Mouse (Mus musculus): ENCODE results near the gene Trim14. TPM values are rescaled to one million over a fixed set of nuclear protein-coding genes. Genes with fewer than 3 reads are reported as not detected.

The Trim14 gene
- polyA plus RNA-seq, 1 experiment from 2014 or later: 2.3 TPM

GRCm38 (mm10) chr4:46560069-46560705, 24.2 kb upstream of the Trim14 start:
- 84% methylated on average over 14 of the region's 14 CpGs for WGBS

GRCm38 (mm10) chr4:46558672-46559667, 23.0 kb upstream of the Trim14 start:
- Histone ChIP-seq H3K4me1 (no peaks in the 10 kb centered on the region), H3K36me3 (no peaks in the 10 kb centered on the region), H3K4me3 (no peak overlapping the region), H3K27me3 (no peaks in the 10 kb centered on the region), H3K9me3 (no peaks in the 10 kb centered on the region), H3K9ac (no peak overlapping the region), H3K4me2 (no peak overlapping the region), H3K27ac (no peak overlapping the region)
- no peak for ATAC-seq (ENCODE audit: insufficient number of reproducible peaks, insufficient read depth, low FRiP score, low TSS enrichment, low read depth)
- 78% methylated on average over 22 of the region's 22 CpGs for WGBS

More at GRCm38 (mm10) chr4:46560069-46560705, 24.2 kb upstream of the Trim14 start:
- Histone ChIP-seq H3K4me1 (peaks cover under 1% of the 10 kb centered on the region; the same call in 1 of the 2 replicates), H3K4me2 (no peak overlapping the region), H3K36me3 (no peaks in the 10 kb centered on the region), H3K9ac (no peak overlapping the region), H3K9me3 (no peaks in the 10 kb centered on the region), H3K27me3 (no peaks in the 10 kb centered on the region), H3K27ac (no peak overlapping the region), H3K4me3 (no peak overlapping the region)
- ATAC-seq (ENCODE audit: insufficient number of reproducible peaks, insufficient read depth, low FRiP score, low TSS enrichment, low read depth): no peak

- H3K27ac ChIP-seq: no peak overlapping the region
- no peaks in the 10 kb centered on the region for H3K4me1 ChIP-seq
- no peak overlapping the region for H3K4me3 ChIP-seq
- WGBS: 81% methylated on average over 3 of the region's 3 CpGs
- no peak overlapping the region for H3K9ac ChIP-seq
- H3K9me3 ChIP-seq: no peaks in the 10 kb centered on the region
- H3K27me3 ChIP-seq: no peaks in the 10 kb centered on the region
- ATAC-seq (ENCODE audit: insufficient number of reproducible peaks, insufficient read depth, low FRiP score, low TSS enrichment, low read depth): no peak
- H3K36me3 ChIP-seq: no peaks in the 10 kb centered on the region
- no peak overlapping the region for H3K4me2 ChIP-seq
These were observed 21.0 kb upstream of the Trim14 start for GRCm38 (mm10) chr4:46556933-46557332.

- Histone ChIP-seq H3K36me3 (no peaks in the 10 kb centered on the region), H3K4me1 (no peaks in the 10 kb centered on the region), H3K27ac (no peak overlapping the region), H3K9me3 (no peaks in the 10 kb centered on the region), H3K4me2 (no peak overlapping the region), H3K27me3 (no peaks in the 10 kb centered on the region), H3K9ac (no peak overlapping the region), H3K4me3 (no peak overlapping the region)
- WGBS: 80% methylated on average over 9 of the region's 9 CpGs
- ATAC-seq (ENCODE audit: insufficient number of reproducible peaks, insufficient read depth, low FRiP score, low TSS enrichment, low read depth): no peak
These were observed 19.8 kb upstream of the Trim14 start for GRCm38 (mm10) chr4:46555762-46556161.

- H3K4me1 ChIP-seq: no peaks in the 10 kb centered on the region
- H3K4me2 ChIP-seq: no peak overlapping the region
- WGBS: 75% methylated on average over 10 of the region's 10 CpGs
- H3K27ac ChIP-seq: no peak overlapping the region
- no peak for ATAC-seq (ENCODE audit: insufficient number of reproducible peaks, insufficient read depth, low FRiP score, low TSS enrichment, low read depth)
- H3K4me3 ChIP-seq: no peak overlapping the region
- no peaks in the 10 kb centered on the region for H3K36me3 ChIP-seq
- H3K9ac ChIP-seq: no peak overlapping the region
- no peaks in the 10 kb centered on the region for H3K27me3 ChIP-seq
- no peaks in the 10 kb centered on the region for H3K9me3 ChIP-seq
These were observed 18.5 kb upstream of the Trim14 start for GRCm38 (mm10) chr4:46554295-46555069.

- H3K4me1 ChIP-seq: no peaks in the 10 kb centered on the region
- no peak overlapping the region for H3K4me2 ChIP-seq
- no peak for ATAC-seq (ENCODE audit: insufficient number of reproducible peaks, insufficient read depth, low FRiP score, low TSS enrichment, low read depth)
- no peak overlapping the region for H3K4me3 ChIP-seq
- no peak overlapping the region for H3K27ac ChIP-seq
- H3K27me3 ChIP-seq: no peaks in the 10 kb centered on the region
- no peaks in the 10 kb centered on the region for H3K9me3 ChIP-seq
- H3K36me3 ChIP-seq: no peaks in the 10 kb centered on the region
- WGBS: 67% methylated on average over 1 of the region's 1 CpGs
- H3K9ac ChIP-seq: no peak overlapping the region
These were observed 17.9 kb upstream of the Trim14 start for GRCm38 (mm10) chr4:46553864-46554263.

- Histone ChIP-seq H3K9me3 (no peaks in the 10 kb centered on the region), H3K27me3 (peaks cover 2% of the 10 kb centered on the region; the same call in 1 of the 2 replicates), H3K4me2 (no peak overlapping the region), H3K4me3 (no peak overlapping the region), H3K4me1 (peaks cover 5% of the 10 kb centered on the region; the same call in 1 of the 2 replicates), H3K9ac (no peak overlapping the region), H3K27ac (no peak overlapping the region), H3K36me3 (no peaks in the 10 kb centered on the region)
- 42% methylated on average over 8 of the region's 8 CpGs for WGBS
- no peak for ATAC-seq (ENCODE audit: insufficient number of reproducible peaks, insufficient read depth, low FRiP score, low TSS enrichment, low read depth)
These were observed 14.5 kb upstream of the Trim14 start for GRCm38 (mm10) chr4:46550406-46550805.

GRCm38 (mm10) chr4:46549979-46550378, 14.0 kb upstream of the Trim14 start:
- WGBS: 68% methylated on average over 9 of the region's 10 CpGs
- Histone ChIP-seq H3K4me2 (no peak overlapping the region), H3K27me3 (peaks cover 5% of the 10 kb centered on the region; the same call in 1 of the 2 replicates), H3K9ac (no peak overlapping the region), H3K27ac (no peak overlapping the region), H3K36me3 (no peaks in the 10 kb centered on the region), H3K9me3 (no peaks in the 10 kb centered on the region), H3K4me1 (peaks cover 5% of the 10 kb centered on the region; the same call in 1 of the 2 replicates), H3K4me3 (no peak overlapping the region)
- no peak for ATAC-seq (ENCODE audit: insufficient number of reproducible peaks, insufficient read depth, low FRiP score, low TSS enrichment, low read depth)

GRCm38 (mm10) chr4:46546709-46547108, 10.8 kb upstream of the Trim14 start:
- no peak overlapping the region for H3K27ac ChIP-seq
- no peaks in the 10 kb centered on the region for H3K36me3 ChIP-seq
- no peak for ATAC-seq (ENCODE audit: insufficient number of reproducible peaks, insufficient read depth, low FRiP score, low TSS enrichment, low read depth)
- H3K4me1 ChIP-seq: peaks cover 5% of the 10 kb centered on the region; the same call in 1 of the 2 replicates
- H3K4me3 ChIP-seq: no peak overlapping the region
- H3K27me3 ChIP-seq: peaks cover 5% of the 10 kb centered on the region; the same call in 1 of the 2 replicates
- H3K4me2 ChIP-seq: no peak overlapping the region
- no peaks in the 10 kb centered on the region for H3K9me3 ChIP-seq
- no peak overlapping the region for H3K9ac ChIP-seq
- 41% methylated on average over 6 of the region's 6 CpGs for WGBS

GRCm38 (mm10) chr4:46545498-46545897, 9.6 kb upstream of the Trim14 start:
- ATAC-seq (ENCODE audit: insufficient number of reproducible peaks, insufficient read depth, low FRiP score, low TSS enrichment, low read depth): no peak
- H3K9ac ChIP-seq: no peak overlapping the region
- no peak overlapping the region for H3K4me2 ChIP-seq
- H3K4me3 ChIP-seq: no peak overlapping the region
- peaks cover 5% of the 10 kb centered on the region; the same call in 1 of the 2 replicates for H3K27me3 ChIP-seq
- no peaks in the 10 kb centered on the region for H3K9me3 ChIP-seq
- WGBS: 6% methylated on average over 9 of the region's 9 CpGs
- peaks cover 5% of the 10 kb centered on the region; the same call in 1 of the 2 replicates for H3K4me1 ChIP-seq
- H3K27ac ChIP-seq: no peak overlapping the region; the same call in 1 of the 2 replicates
- no peaks in the 10 kb centered on the region for H3K36me3 ChIP-seq

- peaks cover 9% of the 10 kb centered on the region; the same call in 1 of the 2 replicates for H3K27me3 ChIP-seq
- no peak overlapping the region for H3K9ac ChIP-seq
- H3K36me3 ChIP-seq: no peaks in the 10 kb centered on the region
- no peaks in the 10 kb centered on the region for H3K9me3 ChIP-seq
- peaks cover 5% of the 10 kb centered on the region; the same call in 1 of the 2 replicates for H3K4me1 ChIP-seq
- H3K27ac ChIP-seq: no peak overlapping the region
- 14% methylated on average over 1 of the region's 1 CpGs for WGBS
- no peak overlapping the region for H3K4me2 ChIP-seq
- no peak overlapping the region for H3K4me3 ChIP-seq
- ATAC-seq (ENCODE audit: insufficient number of reproducible peaks, insufficient read depth, low FRiP score, low TSS enrichment, low read depth): no peak
These were observed 8.4 kb upstream of the Trim14 start for GRCm38 (mm10) chr4:46544313-46544712.
